Mouse (Mus musculus) cortical plate, adult 2 months (tissue): Measurements from ENCODE around the gene Cd40. TPM values are rescaled to one million over a fixed set of nuclear protein-coding genes. Genes with fewer than 3 reads are reported as not detected.

Experiments
- H3K27ac ChIP-seq: fragments of 200-500 bp; 2 replicates; pipeline ENCODE4 v1.5.1; 2012; ENCODE audit warnings: low read length, control low read depth, inconsistent platforms; ENCODE audit not compliant: insufficient read depth
- H3K4me1 ChIP-seq: fragments of 200-500 bp; 2 replicates; pipeline ENCODE4 v1.6.1; 2011; ENCODE audit warnings: low read length; ENCODE audit not compliant: control insufficient read depth, insufficient read depth
- H3K4me3 ChIP-seq: fragments of 200-500 bp; 2 replicates; pipeline ENCODE4 v1.5.1; 2011; ENCODE audit warnings: mild to moderate bottlenecking, low read length, control low read depth; ENCODE audit not compliant: insufficient read depth
- CTCF ChIP-seq: fragments of 200-500 bp; IDR thresholded peaks from 2 replicates; pipeline ENCODE4 v1.5.1; 2011; ENCODE audit warnings: mild to moderate bottlenecking, control low read depth, low read length; ENCODE audit not compliant: insufficient read depth; ENCODE audit errors: extremely low read depth
- POLR2A ChIP-seq: fragments of 200-500 bp; IDR thresholded peaks from 2 replicates; pipeline ENCODE4 v1.6.1; 2011; ENCODE audit warnings: mild to moderate bottlenecking, low read length, control low read depth; ENCODE audit not compliant: insufficient read depth; ENCODE audit errors: extremely low read depth
- polyA plus RNA-seq: library from polyadenylated mRNA; depleted of rRNA; stranded (reverse); fragments of >200 nt; gene quantifications from 2 replicates; pipeline ENCODE4 v1.2.3, GENCODE M21; 2012

Gene Cd40
- polyA plus RNA-seq, 1 experiment = 2.0 TPM

DNA sequence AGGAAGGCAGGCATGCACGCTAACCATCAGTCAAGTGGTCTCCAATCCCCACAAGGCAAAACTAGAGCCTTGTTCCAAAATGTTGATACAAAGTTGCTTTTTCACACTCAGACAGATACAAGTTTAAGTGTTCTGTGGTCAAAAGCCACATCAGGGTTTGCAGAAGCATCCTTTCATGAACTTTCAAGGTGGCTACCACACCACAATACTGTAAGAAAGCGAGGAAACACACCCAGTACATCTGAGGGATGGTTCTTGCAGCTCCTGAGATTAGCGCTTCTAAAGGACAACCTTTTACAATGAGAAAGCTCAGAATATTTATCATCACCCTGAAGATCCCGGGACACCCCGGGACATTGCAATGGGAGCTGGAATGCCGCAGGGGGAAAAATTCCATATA lies 22.1 kb upstream of the Cd40 start:
- no peak overlapping the region for H3K27ac ChIP-seq
- TF ChIP-seq CTCF (no peak), POLR2A (no peak)
- peaks cover 4% of the 10 kb centered on the region; the same call in 1 of the 2 replicates for H3K4me1 ChIP-seq
- peak overlapping the region; percentile 94 for H3K4me3 ChIP-seq

DNA sequence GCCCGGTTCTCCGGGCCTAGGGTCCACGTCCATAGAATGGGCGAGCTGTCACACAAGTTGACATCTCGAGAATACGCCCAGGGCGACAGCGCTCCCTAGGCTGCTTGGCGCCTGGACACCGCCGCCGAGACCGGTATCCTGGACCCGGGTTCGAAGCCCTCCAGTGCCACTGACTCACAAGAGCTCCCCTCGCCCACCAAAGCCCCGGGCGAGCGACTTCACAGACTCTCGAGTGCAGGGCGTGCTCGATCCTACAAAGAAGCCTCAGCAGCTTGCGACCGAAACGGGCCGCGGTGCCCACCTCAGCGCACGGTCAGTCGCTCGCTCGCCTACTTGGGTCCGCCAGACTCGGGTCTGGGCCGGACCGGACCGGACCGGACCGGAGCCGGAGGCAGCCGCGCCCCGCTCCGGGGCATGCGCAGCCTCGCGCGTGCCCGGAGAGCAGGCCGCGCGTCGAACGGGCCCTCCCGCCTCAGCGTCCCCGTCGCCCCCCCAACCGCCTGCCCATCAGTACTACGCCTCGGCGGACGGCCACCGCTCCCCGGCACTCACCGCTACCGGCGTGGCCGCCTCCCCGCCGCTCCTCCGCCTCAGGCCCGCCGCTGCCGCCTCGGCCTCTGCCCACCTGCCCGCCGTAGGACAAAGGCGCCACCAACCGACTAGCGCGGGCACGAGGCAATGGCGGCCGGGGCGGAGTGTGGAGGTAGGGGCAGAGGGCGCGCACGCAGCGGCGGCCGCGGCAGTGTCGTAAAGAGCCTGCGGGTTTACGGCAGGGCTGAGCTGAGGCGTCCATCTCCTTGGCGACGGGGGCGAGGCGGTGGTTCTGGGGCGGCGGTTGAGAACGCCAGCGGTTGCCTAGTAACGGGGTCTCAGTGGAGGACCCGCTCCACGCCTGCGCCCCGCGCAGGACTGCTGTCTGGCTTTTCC lies 21.0 kb upstream of the Cd40 start, which contains the start of gene Ncoa5:
TSS of gene Ncoa5 (minus strand) at position 737 of the 927 bp plus-strand sequence.
- H3K4me3 ChIP-seq = peak within 1 kb of the TSS; percentile 94
- peak within 1 kb of the TSS; percentile 75 for H3K27ac ChIP-seq
- peaks cover 1% of the 10 kb centered on the region; the same call in 1 of the 2 replicates for H3K4me1 ChIP-seq
- TF ChIP-seq CTCF (no peak), POLR2A (peak; percentile 43; the same call in 1 of the 2 replicates)

DNA sequence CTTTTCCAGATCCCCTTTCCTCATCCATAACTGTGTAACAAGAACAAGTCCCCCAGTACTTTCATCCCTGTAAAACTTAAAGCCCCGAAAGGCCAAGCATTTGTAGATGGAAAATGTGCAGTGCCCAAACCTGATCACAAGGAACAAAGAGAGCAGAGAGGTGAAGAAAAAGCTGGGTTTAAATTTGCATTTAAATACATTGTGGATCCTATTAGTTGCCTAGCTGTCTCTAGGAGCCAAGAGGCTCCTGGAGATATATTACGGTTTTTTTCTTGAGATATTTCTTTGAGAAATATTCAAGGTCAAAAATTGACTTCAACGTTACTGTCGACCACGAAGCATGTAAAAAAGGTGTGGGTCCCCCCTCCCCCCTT lies 20.4 kb upstream of the Cd40 start:
- TF ChIP-seq POLR2A = no peak
- no peak for TF ChIP-seq CTCF
- Histone ChIP-seq H3K4me3 (peak overlapping the region; percentile 94), H3K27ac (no peak overlapping the region; the same call in 1 of the 2 replicates), H3K4me1 (peaks cover 1% of the 10 kb centered on the region; the same call in 1 of the 2 replicates)

DNA sequence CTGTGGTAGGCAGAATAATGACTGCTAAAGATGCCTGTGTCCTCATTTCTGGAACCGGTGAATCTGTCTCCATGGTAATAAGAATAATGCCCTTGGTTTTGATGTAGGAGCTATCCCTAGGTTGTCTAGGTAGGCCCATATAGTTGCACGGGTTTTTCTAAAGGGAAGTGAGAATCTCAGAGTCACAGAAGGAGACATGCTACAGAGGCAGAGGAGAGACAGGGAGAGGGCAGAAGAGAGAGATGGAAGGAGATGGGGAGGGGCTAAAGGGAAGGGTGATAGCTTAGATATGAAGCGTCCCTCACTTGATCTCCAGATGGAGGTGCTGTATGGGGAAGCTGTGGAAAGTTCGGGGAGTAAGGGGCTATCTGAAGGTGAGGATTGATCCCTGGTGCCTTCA lies 18.0 kb upstream of the Cd40 start:
- Histone ChIP-seq H3K27ac (no peak overlapping the region), H3K4me3 (no peak overlapping the region)
- TF ChIP-seq POLR2A (no peak), CTCF (no peak)

DNA sequence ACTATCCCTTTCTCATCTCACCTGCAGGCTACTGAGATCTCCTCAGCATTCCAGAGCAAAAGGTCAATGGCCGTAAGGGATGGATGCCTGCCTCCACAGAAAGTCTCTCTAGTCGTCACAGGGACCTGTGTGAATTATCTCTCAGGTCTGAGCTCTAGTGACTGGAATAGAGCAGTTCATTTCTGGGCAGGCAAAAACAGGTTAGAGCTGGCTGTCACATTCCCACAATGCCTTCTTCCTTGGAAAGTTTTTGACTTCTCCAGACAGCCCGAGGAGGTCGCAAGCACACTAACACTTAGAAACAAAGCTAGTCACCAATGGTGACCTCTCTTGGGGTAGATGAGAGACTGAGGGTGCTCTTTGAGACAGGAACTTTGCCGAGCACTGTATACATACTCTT lies 13.3 kb upstream of the Cd40 start:
- H3K4me1 ChIP-seq = no peaks in the 10 kb centered on the region
- no peak for TF ChIP-seq CTCF
- TF ChIP-seq POLR2A = no peak
- H3K4me3 ChIP-seq = no peak overlapping the region
- no peak overlapping the region for H3K27ac ChIP-seq

More for the DNA sequence above, 18.0 kb upstream of the Cd40 start:
- peaks cover 1% of the 10 kb centered on the region; the same call in 1 of the 2 replicates for H3K4me1 ChIP-seq

DNA sequence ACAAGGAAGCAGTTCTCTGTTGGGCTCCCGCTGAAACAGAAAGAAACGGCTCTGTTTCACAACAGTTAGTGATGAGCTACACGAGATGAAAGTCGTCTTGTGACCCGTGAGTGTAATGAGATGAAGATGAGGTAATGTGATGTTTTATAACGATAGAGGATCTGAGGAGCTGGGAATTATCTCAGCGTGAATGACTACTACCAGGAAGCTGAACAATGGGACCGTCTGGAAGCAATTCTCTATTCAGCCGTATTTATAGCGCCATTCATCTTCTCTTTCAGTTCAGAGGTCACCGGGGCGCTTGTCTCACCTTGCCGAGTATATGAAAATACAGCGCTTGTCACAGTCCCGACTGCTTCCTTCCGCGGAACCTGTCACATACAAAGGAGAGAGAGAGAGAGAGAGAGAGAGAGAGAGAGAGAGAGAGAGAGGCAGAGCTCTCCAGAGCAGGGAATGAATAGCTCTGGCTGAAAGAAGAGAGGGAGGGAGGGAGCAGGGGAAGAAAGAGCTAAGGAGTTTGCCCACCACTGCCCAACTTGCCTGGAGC lies 12.3 kb upstream of the Cd40 start:
- H3K27ac ChIP-seq = no peak overlapping the region

DNA sequence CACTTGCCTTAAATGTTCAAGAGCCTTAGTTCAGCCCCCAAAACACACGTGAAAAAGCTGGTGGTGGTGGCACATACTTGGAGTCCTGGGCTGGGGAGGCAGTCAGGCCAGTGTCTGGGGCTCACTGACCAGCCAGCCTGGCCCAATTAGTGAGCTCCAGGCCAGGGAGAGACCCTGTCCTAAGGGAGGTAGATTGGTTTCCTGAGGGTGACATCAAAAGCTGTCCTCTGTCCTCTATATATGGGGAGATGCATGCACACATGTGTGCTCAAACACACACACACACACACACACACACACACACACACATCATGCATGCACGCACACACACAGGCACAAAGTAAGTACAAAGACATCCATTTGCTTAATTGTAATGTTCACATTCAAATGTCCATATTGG lies 11.7 kb upstream of the Cd40 start:
- no peak for TF ChIP-seq CTCF
- no peak for TF ChIP-seq POLR2A
- H3K4me1 ChIP-seq = no peaks in the 10 kb centered on the region
- H3K4me3 ChIP-seq = no peak overlapping the region
- no peak overlapping the region for H3K27ac ChIP-seq

More for the DNA sequence above, 12.3 kb upstream of the Cd40 start:
- H3K4me3 ChIP-seq = peak overlapping the region; percentile 12; the same call in 1 of the 2 replicates
- no peaks in the 10 kb centered on the region for H3K4me1 ChIP-seq
- TF ChIP-seq CTCF = no peak
- no peak for TF ChIP-seq POLR2A

DNA sequence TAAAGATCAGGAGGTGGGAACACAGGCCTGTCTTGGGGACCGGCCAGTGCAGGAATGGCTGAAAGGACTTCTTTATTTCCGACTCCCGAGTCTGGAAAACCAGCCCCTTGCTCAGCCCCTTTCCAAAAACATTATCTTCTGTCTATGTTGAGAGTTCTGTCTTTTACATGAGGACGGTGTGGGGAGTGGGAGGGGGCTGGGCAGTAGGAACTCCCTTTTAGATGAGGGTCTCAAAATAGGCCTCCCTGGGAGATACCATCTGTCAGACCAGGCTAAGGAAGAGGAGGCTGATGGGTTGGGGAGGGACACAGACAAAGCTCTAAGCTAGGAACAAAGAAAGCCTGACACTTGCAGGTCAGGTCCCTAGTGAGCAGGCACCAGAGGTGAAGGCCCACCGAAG lies 6.4 kb upstream of the Cd40 start:
- Histone ChIP-seq H3K4me3 (no peak overlapping the region), H3K4me1 (no peaks in the 10 kb centered on the region), H3K27ac (no peak overlapping the region)
- TF ChIP-seq POLR2A (no peak), CTCF (no peak)

DNA sequence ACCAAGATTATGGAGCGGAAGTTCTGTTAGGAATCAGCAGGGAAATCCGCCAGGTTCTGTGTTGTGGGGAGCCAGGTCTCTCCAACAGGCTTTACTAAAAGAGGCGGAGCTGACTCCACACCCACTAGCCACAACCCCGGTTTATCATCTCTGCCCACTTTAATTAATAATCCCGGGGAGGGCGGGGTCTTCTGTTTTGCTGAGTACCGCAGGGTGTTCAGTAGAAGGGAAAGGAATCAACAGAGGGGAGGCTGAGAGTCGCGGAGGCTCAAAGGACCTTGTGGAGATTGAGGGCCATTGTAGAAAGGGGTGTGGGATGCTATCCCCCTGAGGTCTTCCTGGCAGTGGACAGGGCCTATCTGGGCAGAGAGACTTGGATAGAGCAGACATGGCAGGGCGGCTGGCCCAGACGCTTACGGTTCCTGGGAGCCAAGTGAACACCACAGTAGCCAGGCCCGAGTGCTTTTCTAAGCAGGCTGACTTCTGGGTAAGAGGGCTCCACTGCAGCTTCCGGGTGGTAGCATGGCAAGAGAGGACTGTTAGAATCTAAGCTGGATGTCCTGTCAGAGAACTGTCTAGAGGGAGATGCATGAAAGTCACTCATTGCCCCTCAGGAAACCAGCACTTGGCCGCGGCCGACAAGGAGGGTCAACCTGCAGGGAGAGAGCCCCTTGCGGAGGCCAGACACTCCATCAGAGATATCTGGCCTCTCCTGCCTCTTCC lies 4.4 kb upstream of the Cd40 start:
- TF ChIP-seq CTCF (no peak), POLR2A (no peak)
- H3K27ac ChIP-seq = no peak overlapping the region

DNA sequence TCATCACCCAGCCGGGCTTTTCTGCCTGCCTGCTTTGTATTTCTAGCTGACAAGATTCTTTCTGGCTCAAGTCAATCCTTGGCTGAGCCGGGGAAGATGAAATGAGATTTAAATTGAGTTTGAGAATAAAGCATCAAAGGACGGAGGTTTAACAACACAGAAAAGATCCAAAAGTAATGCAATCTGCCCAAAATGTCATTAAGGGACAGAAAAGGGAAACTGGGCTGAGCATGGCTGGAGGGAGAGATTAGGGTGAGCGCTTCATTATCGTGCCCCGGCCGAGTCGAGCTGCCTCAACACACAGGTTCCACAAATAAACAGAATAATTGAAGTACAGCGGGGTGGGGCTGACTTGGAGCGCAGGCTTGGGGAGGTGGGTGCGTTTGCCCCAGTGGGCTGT lies 3.9 kb upstream of the Cd40 start:
- no peak overlapping the region for H3K4me3 ChIP-seq
- no peaks in the 10 kb centered on the region for H3K4me1 ChIP-seq
- H3K27ac ChIP-seq = no peak overlapping the region
- no peak for TF ChIP-seq CTCF
- no peak for TF ChIP-seq POLR2A

More for the DNA sequence above, 4.4 kb upstream of the Cd40 start:
- no peaks in the 10 kb centered on the region for H3K4me1 ChIP-seq
- no peak overlapping the region for H3K4me3 ChIP-seq
